Mouse (Mus musculus): ENCODE results near the gene Ubxn6. TPM values are rescaled to one million over a fixed set of nuclear protein-coding genes. Genes with fewer than 3 reads are reported as not detected.
A peak's percentile ranks its signal among the peaks of the same experiment; 100 is the strongest.
"Not testable (repeated sequence)": the region's sequence is repeated elsewhere in the genome, so short reads cannot be mapped to it uniquely, and the experiment has no call there.

The Ubxn6 gene
- 13.6 and 13.7 TPM in 2 replicates for total RNA-seq (2015)
- 17.4 and 19.9 TPM in 2 replicates for total RNA-seq (2017)

- ATAC-seq (replicated peaks; ENCODE audit: poor library complexity) = peak; percentile 45
Measured at GRCm38 (mm10) chr17:56074827-56075208, at the start of gene Ubxn6. Gene Ubxn6 (minus strand): TSS chr17:56075028.

- ATAC-seq (replicated peaks; ENCODE audit: poor library complexity) = no peak
Measured at GRCm38 (mm10) chr17:56123681-56124340, 49.0 kb upstream of the Ubxn6 start.

- ATAC-seq (replicated peaks; ENCODE audit: poor library complexity) = no peak
Measured at GRCm38 (mm10) chr17:56123161-56123560, 48.3 kb upstream of the Ubxn6 start.

GRCm38 (mm10) chr17:56121826-56122225 is 47.0 kb upstream of the Ubxn6 start, which contains the start of gene Lrg1:
Gene Lrg1 (minus strand): TSS chr17:56122001.
- ATAC-seq (replicated peaks; ENCODE audit: poor library complexity) = 0 out of 2 replicates have a peak, but pooled peaks have one; percentile 24

GRCm38 (mm10) chr17:56119981-56120880 is 45.4 kb upstream of the Ubxn6 start:
- no peak; the same call in 1 of the 2 replicates for ATAC-seq (replicated peaks; ENCODE audit: poor library complexity)

GRCm38 (mm10) chr17:56119431-56119830 is 44.6 kb upstream of the Ubxn6 start:
- 0 out of 2 replicates have a peak, but pooled peaks have one; percentile 12 for ATAC-seq (replicated peaks; ENCODE audit: poor library complexity)

- ATAC-seq (replicated peaks; ENCODE audit: poor library complexity) = peak; percentile 52
Measured at GRCm38 (mm10) chr17:56117251-56117710, 42.5 kb upstream of the Ubxn6 start, which contains the start of gene Plin5. Gene Plin5 (minus strand): TSS chr17:56117596.

GRCm38 (mm10) chr17:56116193-56116592 is 41.4 kb upstream of the Ubxn6 start:
- no peak for ATAC-seq (replicated peaks; ENCODE audit: poor library complexity)

- ATAC-seq (replicated peaks; ENCODE audit: poor library complexity) = no peak
Measured at GRCm38 (mm10) chr17:56112743-56113142, 37.9 kb upstream of the Ubxn6 start.

DNA sequence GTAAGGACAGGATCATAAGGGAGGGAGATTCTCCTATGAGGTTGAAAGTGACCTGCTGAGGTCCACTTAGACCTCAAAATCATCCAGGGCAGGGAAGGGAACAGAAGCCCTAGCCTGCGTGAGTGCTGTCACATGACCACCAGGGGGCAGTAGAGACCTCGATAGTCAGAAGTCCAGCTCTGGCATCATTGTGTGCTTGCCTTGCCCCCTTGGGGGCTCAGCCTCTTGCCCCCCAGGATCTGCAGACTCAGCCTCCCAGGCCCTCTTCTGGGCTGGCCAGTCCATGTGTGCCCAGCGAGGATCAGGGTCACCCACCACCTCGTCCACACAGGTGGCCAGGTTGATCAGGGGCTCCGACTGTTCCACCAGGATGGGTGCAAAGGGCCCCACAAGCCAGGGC is 37.0 kb upstream of the Ubxn6 start:
- peak; percentile 76 for ATAC-seq (replicated peaks; ENCODE audit: poor library complexity)

DNA sequence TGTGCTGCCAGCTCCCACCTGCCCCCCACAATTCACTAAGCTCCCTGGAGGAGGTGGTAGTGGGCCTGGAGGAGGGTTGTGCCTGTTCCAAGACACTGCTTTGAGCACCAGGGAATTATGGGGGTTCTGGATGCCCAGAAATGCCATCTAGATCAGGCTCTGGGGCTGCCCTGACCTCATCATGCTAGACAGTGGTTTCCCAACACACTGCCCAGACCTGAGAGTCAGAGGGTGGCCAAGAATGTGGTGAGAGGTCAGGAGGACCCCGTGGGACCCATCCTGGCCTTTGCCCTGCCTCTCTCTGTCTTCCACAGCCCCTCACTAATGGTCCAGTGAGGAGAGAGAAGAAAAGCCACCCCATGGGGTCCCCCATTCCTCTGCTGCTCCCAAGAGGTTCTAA is 36.2 kb upstream of the Ubxn6 start:
- no peak for ATAC-seq (replicated peaks; ENCODE audit: poor library complexity)

DNA sequence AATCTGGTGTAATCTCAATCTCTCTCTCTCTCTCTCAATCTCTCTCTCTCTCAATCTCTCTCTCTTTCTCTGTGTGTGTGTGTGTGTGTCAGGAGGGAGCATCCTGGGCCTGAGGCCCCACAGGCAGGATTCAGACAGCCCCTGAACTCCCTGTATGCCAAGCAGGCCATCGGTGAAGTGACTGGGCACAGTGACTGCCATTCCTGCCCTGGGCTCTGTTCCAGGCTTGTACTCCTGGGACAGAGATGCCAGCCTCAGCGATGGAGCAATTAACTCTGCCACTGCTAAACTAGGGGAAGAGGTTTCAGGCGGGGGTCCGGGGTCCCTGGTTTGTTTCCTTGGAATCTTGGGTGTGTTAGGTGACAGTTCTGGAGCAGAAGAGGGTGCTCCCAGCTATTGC is 35.7 kb upstream of the Ubxn6 start:
- no peak for ATAC-seq (replicated peaks; ENCODE audit: poor library complexity)

GRCm38 (mm10) chr17:56109219-56110051 is 34.6 kb upstream of the Ubxn6 start, which contains the start of gene Plin4:
Gene Plin4 (minus strand): TSS chr17:56109803.
- ATAC-seq (replicated peaks; ENCODE audit: poor library complexity) = no peak

GRCm38 (mm10) chr17:56108334-56109044 is 33.7 kb upstream of the Ubxn6 start:
- ATAC-seq (replicated peaks; ENCODE audit: poor library complexity) = no peak

DNA sequence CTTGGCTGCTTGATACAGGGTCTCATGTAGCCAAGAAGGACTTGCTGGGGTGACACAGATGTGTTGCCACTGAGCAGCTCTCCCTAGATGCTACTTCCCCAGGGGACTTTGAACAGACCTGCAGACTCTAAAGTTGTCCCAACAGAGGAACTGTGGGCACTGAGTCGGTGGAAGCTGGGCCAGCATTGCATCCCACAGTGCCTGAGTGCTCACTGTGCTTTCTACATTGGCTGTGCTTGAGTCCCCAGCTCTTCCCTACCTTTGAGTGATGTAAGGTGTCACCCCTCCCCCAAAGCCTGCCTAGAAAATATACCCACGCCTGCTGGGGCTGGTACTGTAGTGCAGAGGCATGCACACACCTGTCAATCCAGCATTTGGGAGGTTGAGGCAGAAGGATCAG is 32.9 kb upstream of the Ubxn6 start:
- ATAC-seq (replicated peaks; ENCODE audit: poor library complexity) = no peak

GRCm38 (mm10) chr17:56106981-56107380 is 32.2 kb upstream of the Ubxn6 start:
- ATAC-seq (replicated peaks; ENCODE audit: poor library complexity) = no peak

DNA sequence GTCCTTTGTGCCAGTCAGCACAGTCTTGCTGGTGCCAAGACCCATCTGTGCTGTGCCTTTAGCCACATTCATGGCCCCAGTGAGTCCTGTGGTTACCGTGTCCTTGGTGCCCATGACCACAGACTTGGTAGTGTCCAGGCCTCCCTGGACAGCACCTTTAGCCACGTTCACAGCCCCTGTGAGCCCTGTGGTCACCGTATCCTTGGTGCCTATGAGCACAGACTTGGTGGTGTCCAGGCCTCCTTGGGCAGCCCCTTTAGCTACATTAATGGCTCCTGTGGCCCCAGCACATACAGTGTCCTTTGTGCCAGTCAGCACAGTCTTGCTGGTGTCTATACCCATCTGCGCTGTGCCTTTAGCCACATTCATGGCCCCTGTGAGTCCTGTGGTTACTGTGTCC is 31.6 kb upstream of the Ubxn6 start:
- not testable (repeated sequence) for ATAC-seq (replicated peaks; ENCODE audit: poor library complexity)

DNA sequence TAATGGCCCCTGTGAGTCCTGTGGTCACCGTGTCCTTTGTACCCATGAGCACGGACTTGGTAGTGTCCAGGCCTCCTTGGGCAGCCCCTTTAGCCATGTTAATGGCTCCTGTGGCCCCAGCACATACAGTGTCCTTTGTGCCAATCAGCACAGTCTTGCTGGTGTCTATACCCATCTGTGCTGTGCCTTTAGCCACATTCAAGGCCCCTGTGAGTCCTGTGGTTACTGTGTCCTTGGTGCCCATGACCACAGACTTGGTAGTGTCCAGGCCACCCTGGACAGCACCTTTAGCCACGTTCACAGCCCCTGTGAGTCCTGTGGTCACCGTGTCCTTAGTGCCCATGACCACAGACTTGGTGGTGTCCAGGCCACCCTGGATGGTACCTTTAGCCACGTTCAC is 30.0 kb upstream of the Ubxn6 start:
- not testable (repeated sequence) for ATAC-seq (replicated peaks; ENCODE audit: poor library complexity)

DNA sequence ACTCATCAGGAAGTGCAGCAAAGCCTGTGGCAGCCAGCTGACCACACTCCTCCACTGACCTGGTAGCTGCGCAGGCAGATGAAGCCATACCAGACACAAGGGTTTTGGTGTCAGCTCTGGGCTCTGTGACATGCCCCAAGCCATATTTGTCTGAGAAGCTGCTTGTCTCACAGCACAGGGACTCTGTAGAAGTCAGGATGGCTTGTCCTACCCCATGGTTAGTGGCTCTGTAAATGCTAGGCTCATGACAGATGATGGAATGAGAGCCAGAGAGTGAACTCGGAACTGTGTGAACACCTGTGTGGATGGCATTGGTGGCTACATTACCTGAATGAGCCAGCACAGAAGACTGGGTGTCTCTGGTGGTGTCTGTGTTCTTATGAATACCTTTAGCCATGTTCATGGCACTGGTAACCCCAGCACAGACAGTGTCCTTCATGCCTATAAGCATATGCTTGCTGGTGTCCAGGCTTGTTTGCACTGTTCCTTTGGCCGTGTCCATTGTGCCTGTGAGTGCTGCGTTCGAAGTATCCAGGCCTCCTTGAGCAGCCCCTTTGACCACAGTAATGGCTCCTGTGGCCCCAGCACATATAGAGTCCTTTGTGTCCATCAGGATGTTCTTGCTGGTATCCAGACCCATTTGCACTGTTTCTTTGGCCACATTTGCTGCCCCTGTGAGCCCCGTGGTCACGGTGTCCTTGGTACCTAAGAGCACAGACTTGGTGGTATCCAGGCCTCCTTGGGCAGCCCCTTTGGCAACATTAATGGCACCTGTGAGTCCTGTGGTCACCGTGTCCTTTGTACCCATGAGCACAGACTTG is 28.8 kb upstream of the Ubxn6 start:
- no peak for ATAC-seq (replicated peaks; ENCODE audit: poor library complexity)
